Mouse (Mus musculus) limb, embryonic 12.5 days (tissue): Measurements from ENCODE around the gene Mtfr2. TPM values are rescaled to one million over a fixed set of nuclear protein-coding genes. Genes with fewer than 3 reads are reported as not detected.

Experiments
- ATAC-seq: fragments of 200-750 bp; cut with Nextera tagmentation; 2 replicates; pipeline ENCODE4 v1.8.0; 2017; ENCODE audit warnings: low read depth, moderate TSS enrichment; ENCODE audit not compliant: insufficient number of reproducible peaks, insufficient read depth, low FRiP score, low TSS enrichment
- H3K27ac ChIP-seq: fragments of 300-500 bp; sonication (generic); 2 replicates; pipeline ENCODE4 v1.5.1; 2016; ENCODE audit warnings: mild to moderate bottlenecking, moderate library complexity
- H3K27me3 ChIP-seq: fragments of 300-500 bp; sonication (generic); 2 replicates; pipeline ENCODE4 v1.6.1; 2016; ENCODE audit warnings: mild to moderate bottlenecking, moderate library complexity
- H3K36me3 ChIP-seq: fragments of 300-500 bp; sonication (generic); 2 replicates; pipeline ENCODE4 v1.6.1; 2016; ENCODE audit warnings: mild to moderate bottlenecking, moderate library complexity
- H3K4me1 ChIP-seq: fragments of 300-500 bp; sonication (generic); replicated peaks from 2 replicates; pipeline ENCODE4 v1.6.1; 2016
- H3K4me2 ChIP-seq: fragments of 300-500 bp; sonication (generic); 2 replicates; pipeline ENCODE4 v1.6.1; 2016; ENCODE audit warnings: mild to moderate bottlenecking, moderate library complexity
- H3K4me3 ChIP-seq: fragments of 300-500 bp; sonication (generic); replicated peaks from 2 replicates; pipeline ENCODE4 v1.5.1; 2016; ENCODE audit warnings: mild to moderate bottlenecking
- H3K9ac ChIP-seq: fragments of 300-500 bp; sonication (generic); replicated peaks from 2 replicates; pipeline ENCODE4 v1.6.1; 2016; ENCODE audit warnings: mild to moderate bottlenecking, moderate library complexity
- H3K9me3 ChIP-seq: fragments of 300-500 bp; sonication (generic); 2 replicates; pipeline ENCODE4 v1.6.1; 2016; ENCODE audit warnings: mild to moderate bottlenecking, moderate library complexity
- WGBS: fragments of 180-500 bp; shearing (Covaris S2); methylation state at CpG from one replicate; pipeline ENCODE4 v1.1.7; 2016; 5-methylcytosine and 5-hydroxymethylcytosine counted together
- polyA plus RNA-seq: library from polyadenylated mRNA; unstranded; fragments of >200 nt; fragmentation: Nextera tagmentation; extraction: Ambion mirVana; gene quantifications from 2 replicates; pipeline ENCODE4 v1.2.1, GENCODE M21; 2016

Gene Mtfr2
- polyA plus RNA-seq, 1 experiment from 2014 or later, result 2.3 TPM

- Histone ChIP-seq H3K36me3 (no peaks in the 10 kb centered on the region), H3K9me3 (no peaks in the 10 kb centered on the region), H3K9ac (no peak overlapping the region), H3K27ac (no peak overlapping the region), H3K4me1 (no peaks in the 10 kb centered on the region; the same call in 1 of the 2 replicates), H3K27me3 (no peaks in the 10 kb centered on the region), H3K4me3 (no peak overlapping the region), H3K4me2 (no peak overlapping the region)
- WGBS, result 76% methylated on average over 3 of the region's 3 CpGs
- ATAC-seq, result no peak
Observed at GRCm38 (mm10) chr10:20381352-20381751, 33.8 kb downstream of the Mtfr2 start.

- no peaks in the 10 kb centered on the region for H3K9me3 ChIP-seq
- H3K4me3 ChIP-seq, result no peak overlapping the region
- H3K27ac ChIP-seq, result no peak overlapping the region
- no peaks in the 10 kb centered on the region for H3K36me3 ChIP-seq
- H3K4me1 ChIP-seq, result no peaks in the 10 kb centered on the region; the same call in 1 of the 2 replicates
- H3K4me2 ChIP-seq, result no peak overlapping the region
- WGBS, result 67% methylated on average over 6 of the region's 6 CpGs
- no peak overlapping the region for H3K9ac ChIP-seq
- no peaks in the 10 kb centered on the region for H3K27me3 ChIP-seq
- ATAC-seq, result no peak
Observed at GRCm38 (mm10) chr10:20382807-20383419, 35.3 kb downstream of the Mtfr2 start.

- Histone ChIP-seq H3K9ac (no peak overlapping the region), H3K27me3 (no peaks in the 10 kb centered on the region), H3K4me3 (no peak overlapping the region), H3K9me3 (no peaks in the 10 kb centered on the region), H3K36me3 (no peaks in the 10 kb centered on the region), H3K4me1 (no peaks in the 10 kb centered on the region; the same call in 1 of the 2 replicates), H3K4me2 (no peak overlapping the region), H3K27ac (no peak overlapping the region)
- 60% methylated on average over 3 of the region's 3 CpGs for WGBS
- ATAC-seq, result no peak
Observed at GRCm38 (mm10) chr10:20390568-20390967, 43.0 kb downstream of the Mtfr2 start.

GRCm38 (mm10) chr10:20394815-20395214 lies 47.2 kb downstream of the Mtfr2 start:
- H3K4me2 ChIP-seq, result no peak overlapping the region
- H3K4me1 ChIP-seq, result no peaks in the 10 kb centered on the region; the same call in 1 of the 2 replicates
- H3K36me3 ChIP-seq, result no peaks in the 10 kb centered on the region
- H3K27me3 ChIP-seq, result no peaks in the 10 kb centered on the region
- ATAC-seq, result no peak
- WGBS, result 53% methylated on average over 5 of the region's 5 CpGs
- H3K4me3 ChIP-seq, result no peak overlapping the region
- no peak overlapping the region for H3K9ac ChIP-seq
- H3K27ac ChIP-seq, result no peak overlapping the region
- no peaks in the 10 kb centered on the region for H3K9me3 ChIP-seq

- no peak overlapping the region for H3K4me3 ChIP-seq
- no peak for ATAC-seq
- H3K4me1 ChIP-seq, result no peaks in the 10 kb centered on the region; the same call in 1 of the 2 replicates
- H3K36me3 ChIP-seq, result no peaks in the 10 kb centered on the region
- no peak overlapping the region for H3K9ac ChIP-seq
- H3K27me3 ChIP-seq, result no peaks in the 10 kb centered on the region
- no peak overlapping the region for H3K4me2 ChIP-seq
- H3K9me3 ChIP-seq, result no peaks in the 10 kb centered on the region
- H3K27ac ChIP-seq, result no peak overlapping the region
- WGBS, result 97% methylated on average over 3 of the region's 3 CpGs
Observed at GRCm38 (mm10) chr10:20395778-20396177, 48.2 kb downstream of the Mtfr2 start.

- no peaks in the 10 kb centered on the region for H3K27me3 ChIP-seq
- no peaks in the 10 kb centered on the region for H3K9me3 ChIP-seq
- no peak overlapping the region for H3K4me2 ChIP-seq
- H3K4me1 ChIP-seq, result no peaks in the 10 kb centered on the region; the same call in 1 of the 2 replicates
- no peak overlapping the region for H3K4me3 ChIP-seq
- no peaks in the 10 kb centered on the region for H3K36me3 ChIP-seq
- ATAC-seq, result no peak
- H3K27ac ChIP-seq, result no peak overlapping the region
- WGBS, result 82% methylated on average over 6 of the region's 6 CpGs
- no peak overlapping the region for H3K9ac ChIP-seq
Observed at GRCm38 (mm10) chr10:20398224-20398623, 50.7 kb downstream of the Mtfr2 start.

- no peak overlapping the region for H3K4me2 ChIP-seq
- no peaks in the 10 kb centered on the region for H3K9me3 ChIP-seq
- no peak overlapping the region for H3K9ac ChIP-seq
- H3K4me3 ChIP-seq, result no peak overlapping the region
- H3K27ac ChIP-seq, result no peak overlapping the region
- no peak for ATAC-seq
- no peaks in the 10 kb centered on the region; the same call in 1 of the 2 replicates for H3K4me1 ChIP-seq
- no peaks in the 10 kb centered on the region for H3K27me3 ChIP-seq
- no peaks in the 10 kb centered on the region for H3K36me3 ChIP-seq
- 61% methylated on average over 12 of the region's 12 CpGs for WGBS
Observed at GRCm38 (mm10) chr10:20398641-20399390, 51.2 kb downstream of the Mtfr2 start.

GRCm38 (mm10) chr10:20400406-20400805 lies 52.8 kb downstream of the Mtfr2 start:
- H3K27me3 ChIP-seq, result no peaks in the 10 kb centered on the region
- no peaks in the 10 kb centered on the region for H3K9me3 ChIP-seq
- no peak overlapping the region for H3K4me2 ChIP-seq
- no peaks in the 10 kb centered on the region for H3K4me1 ChIP-seq
- H3K27ac ChIP-seq, result no peak overlapping the region
- H3K9ac ChIP-seq, result no peak overlapping the region
- ATAC-seq, result no peak
- no peak overlapping the region for H3K4me3 ChIP-seq
- H3K36me3 ChIP-seq, result no peaks in the 10 kb centered on the region
- WGBS, result 70% methylated on average over 15 of the region's 15 CpGs

- H3K9me3 ChIP-seq, result no peaks in the 10 kb centered on the region
- H3K27me3 ChIP-seq, result no peaks in the 10 kb centered on the region
- H3K9ac ChIP-seq, result no peak overlapping the region
- no peaks in the 10 kb centered on the region for H3K36me3 ChIP-seq
- WGBS, result 85% methylated on average over 5 of the region's 5 CpGs
- H3K27ac ChIP-seq, result no peak overlapping the region
- no peak for ATAC-seq
- no peak overlapping the region for H3K4me2 ChIP-seq
- H3K4me1 ChIP-seq, result no peaks in the 10 kb centered on the region
- no peak overlapping the region for H3K4me3 ChIP-seq
Observed at GRCm38 (mm10) chr10:20402941-20403340, 55.4 kb downstream of the Mtfr2 start.

- ATAC-seq, result no peak
- Histone ChIP-seq H3K36me3 (no peaks in the 10 kb centered on the region), H3K4me3 (no peak overlapping the region), H3K9ac (no peak overlapping the region), H3K4me1 (peaks cover 5% of the 10 kb centered on the region; the same call in 1 of the 2 replicates), H3K27ac (no peak overlapping the region), H3K27me3 (no peaks in the 10 kb centered on the region), H3K4me2 (no peak overlapping the region), H3K9me3 (no peaks in the 10 kb centered on the region)
- 90% methylated on average over 2 of the region's 2 CpGs for WGBS
Observed at GRCm38 (mm10) chr10:20405471-20405870, 57.9 kb downstream of the Mtfr2 start.

- ATAC-seq, result no peak
- Histone ChIP-seq H3K4me1 (peaks cover 5% of the 10 kb centered on the region; the same call in 1 of the 2 replicates), H3K27me3 (no peaks in the 10 kb centered on the region), H3K9ac (no peak overlapping the region), H3K4me3 (no peak overlapping the region), H3K27ac (no peak overlapping the region), H3K4me2 (no peak overlapping the region), H3K9me3 (no peaks in the 10 kb centered on the region), H3K36me3 (0 out of 2 replicates have a peak, but pooled peaks cover 5% of the 10 kb centered on the region)
- 75% methylated on average over 3 of the region's 3 CpGs for WGBS
Observed at GRCm38 (mm10) chr10:20408336-20408735, 60.8 kb downstream of the Mtfr2 start.
